Mouse (Mus musculus) heart, embryonic 16.5 days (tissue): ENCODE data around the gene Ccdc65. TPM values are rescaled to one million over a fixed set of nuclear protein-coding genes. Genes with fewer than 3 reads are reported as not detected.
"Not testable (repeated sequence)": the region's sequence is repeated elsewhere in the genome, so short reads cannot be mapped to it uniquely, and the experiment has no call there.

Experiments
- ATAC-seq: fragments of 200-750 bp; cut with Nextera tagmentation; replicated peaks from 2 replicates; pipeline ENCODE4 v1.8.0; 2017; ENCODE audit warnings: moderate number of reproducible peaks; ENCODE audit not compliant: insufficient read depth, low FRiP score; ENCODE audit errors: extremely low read depth
- H3K27ac ChIP-seq: fragments of 300-500 bp; sonication (generic); 2 replicates; pipeline ENCODE4 v1.5.1; 2014; ENCODE audit warnings: mild to moderate bottlenecking, low read length, control low read depth, moderate library complexity
- H3K27me3 ChIP-seq: fragments of 300-500 bp; sonication (generic); 2 replicates; pipeline ENCODE4 v1.6.1; 2014; ENCODE audit warnings: low read length, mixed read lengths; ENCODE audit not compliant: control insufficient read depth, insufficient read depth
- H3K36me3 ChIP-seq: fragments of 300-500 bp; sonication (generic); 2 replicates; pipeline ENCODE4 v1.6.1; 2014; ENCODE audit not compliant: control insufficient read depth, insufficient read depth
- H3K4me1 ChIP-seq: fragments of 300-500 bp; sonication (generic); 2 replicates; pipeline ENCODE4 v1.6.1; 2014; ENCODE audit warnings: low read length, mixed read lengths; ENCODE audit not compliant: control insufficient read depth, insufficient read depth
- H3K4me2 ChIP-seq: fragments of 300-500 bp; sonication (generic); 2 replicates; pipeline ENCODE4 v1.6.1; 2014; ENCODE audit warnings: low read depth, mild to moderate bottlenecking, control low read depth, low read length
- H3K4me3 ChIP-seq: fragments of 300-500 bp; sonication (generic); 2 replicates; pipeline ENCODE4 v1.5.1; 2014; ENCODE audit warnings: mild to moderate bottlenecking, control low read depth, low read length
- H3K9ac ChIP-seq: fragments of 300-500 bp; sonication (generic); 2 replicates; pipeline ENCODE4 v1.6.1; 2014; ENCODE audit warnings: low read length, control low read depth
- H3K9me3 ChIP-seq: fragments of 300-500 bp; sonication (generic); replicated peaks from 2 replicates; pipeline ENCODE4 v1.6.1; 2016; ENCODE audit warnings: low read length; ENCODE audit not compliant: control insufficient read depth
- WGBS: fragments of 180-500 bp; shearing (Covaris S2); extraction: QIAGEN DNeasy Blood & Tissue Kit; methylation state at CpG from one replicate; pipeline ENCODE4 v1.1.7; 2014; 5-methylcytosine and 5-hydroxymethylcytosine counted together
- polyA plus RNA-seq: library from polyadenylated mRNA; unstranded; fragments of >200 nt; fragmentation: Nextera tagmentation; extraction: Ambion mirVana; gene quantifications from 2 replicates; pipeline ENCODE4 v1.2.1, GENCODE M21; 2015

Ccdc65 gene
- polyA plus RNA-seq, 1 experiment from 2014 or later = 1.0 TPM

- Histone ChIP-seq H3K4me2 (no peak overlapping the region), H3K4me1 (peaks cover 15% of the 10 kb centered on the region), H3K4me3 (no peak overlapping the region), H3K9ac (no peak overlapping the region; the same call in 1 of the 2 replicates), H3K36me3 (peaks cover 25% of the 10 kb centered on the region), H3K27ac (no peak overlapping the region), H3K9me3 (no peaks in the 10 kb centered on the region), H3K27me3 (no peaks in the 10 kb centered on the region)
- ATAC-seq = no peak
- 81% methylated on average over 8 of the region's 8 CpGs for WGBS
These were observed 34.9 kb downstream of the Ccdc65 start for GRCm38 (mm10) chr15:98742766-98743428.

GRCm38 (mm10) chr15:98743863-98744262, 35.9 kb downstream of the Ccdc65 start:
- H3K4me1 ChIP-seq = peaks cover 15% of the 10 kb centered on the region
- not testable (repeated sequence) for H3K9ac ChIP-seq, H3K27me3 ChIP-seq, H3K27ac ChIP-seq, H3K9me3 ChIP-seq, H3K4me3 ChIP-seq, H3K4me2 ChIP-seq, ATAC-seq
- 82% methylated on average over 3 of the region's 3 CpGs for WGBS
- peaks cover 21% of the 10 kb centered on the region for H3K36me3 ChIP-seq

- H3K27me3 ChIP-seq = no peaks in the 10 kb centered on the region
- H3K4me3 ChIP-seq = no peak overlapping the region
- H3K27ac ChIP-seq = no peak overlapping the region
- WGBS = 55% methylated on average over 10 of the region's 10 CpGs
- H3K9me3 ChIP-seq = no peaks in the 10 kb centered on the region
- ATAC-seq = no peak
- H3K4me2 ChIP-seq = no peak overlapping the region
- H3K36me3 ChIP-seq = 0 out of 2 replicates have a peak, but pooled peaks cover 4% of the 10 kb centered on the region
- peaks cover 15% of the 10 kb centered on the region for H3K4me1 ChIP-seq
- no peak overlapping the region for H3K9ac ChIP-seq
These were observed 38.4 kb downstream of the Ccdc65 start for GRCm38 (mm10) chr15:98746344-98746965.

- ATAC-seq = no peak
- H3K4me1 ChIP-seq = peaks cover 15% of the 10 kb centered on the region
- H3K4me2 ChIP-seq = no peak overlapping the region
- H3K27ac ChIP-seq = no peak overlapping the region
- no peak overlapping the region for H3K9ac ChIP-seq
- 0 out of 2 replicates have a peak, but pooled peaks cover 3% of the 10 kb centered on the region for H3K36me3 ChIP-seq
- WGBS = 76% methylated on average over 6 of the region's 6 CpGs
- H3K4me3 ChIP-seq = no peak overlapping the region
- H3K9me3 ChIP-seq = no peaks in the 10 kb centered on the region
- H3K27me3 ChIP-seq = no peaks in the 10 kb centered on the region
These were observed 39.3 kb downstream of the Ccdc65 start for GRCm38 (mm10) chr15:98747296-98747695.

DNA sequence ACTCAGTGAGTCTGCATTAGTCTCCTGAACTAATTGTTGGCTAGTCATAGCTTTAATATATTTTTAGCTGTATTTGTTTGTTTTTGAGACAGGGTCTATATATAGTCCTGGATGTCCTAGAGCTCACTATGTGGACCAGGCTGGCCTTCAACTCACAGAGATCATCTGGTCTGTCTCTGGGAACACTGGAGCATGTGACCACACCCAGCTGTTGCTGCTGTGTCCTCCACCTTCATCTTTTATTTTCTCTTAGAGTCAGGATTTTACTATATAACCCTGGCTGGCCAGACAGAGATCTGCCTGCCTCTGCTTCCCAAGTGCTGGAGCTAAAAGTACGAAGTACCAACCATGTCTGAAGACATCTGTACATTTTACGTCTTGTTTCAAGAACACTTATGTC, 41.1 kb downstream of the Ccdc65 start:
- no peak for ATAC-seq
- Histone ChIP-seq H3K4me2 (no peak overlapping the region), H3K27ac (no peak overlapping the region), H3K4me3 (no peak overlapping the region), H3K9ac (no peak overlapping the region), H3K9me3 (no peaks in the 10 kb centered on the region), H3K36me3 (no peaks in the 10 kb centered on the region), H3K27me3 (no peaks in the 10 kb centered on the region), H3K4me1 (peaks cover 15% of the 10 kb centered on the region)
- WGBS = 95% methylated on average over 2 of the region's 2 CpGs

GRCm38 (mm10) chr15:98753021-98753423, 45.0 kb downstream of the Ccdc65 start:
- 59% methylated on average over 8 of the region's 8 CpGs for WGBS
- Histone ChIP-seq H3K4me1 (no peaks in the 10 kb centered on the region), H3K27me3 (no peaks in the 10 kb centered on the region), H3K27ac (no peak overlapping the region), H3K4me2 (no peak overlapping the region), H3K9me3 (no peaks in the 10 kb centered on the region), H3K4me3 (no peak overlapping the region), H3K9ac (no peak overlapping the region), H3K36me3 (no peaks in the 10 kb centered on the region)
- no peak for ATAC-seq

GRCm38 (mm10) chr15:98754125-98754524, 46.1 kb downstream of the Ccdc65 start:
- ATAC-seq = no peak
- 0 out of 2 replicates have a peak, but pooled peaks cover 2% of the 10 kb centered on the region for H3K36me3 ChIP-seq
- no peak overlapping the region for H3K4me3 ChIP-seq
- H3K9me3 ChIP-seq = no peaks in the 10 kb centered on the region
- no peaks in the 10 kb centered on the region for H3K4me1 ChIP-seq
- no peaks in the 10 kb centered on the region for H3K27me3 ChIP-seq
- no peak overlapping the region for H3K27ac ChIP-seq
- no peak overlapping the region for H3K9ac ChIP-seq
- 81% methylated on average over 2 of the region's 2 CpGs for WGBS
- H3K4me2 ChIP-seq = no peak overlapping the region

GRCm38 (mm10) chr15:98762201-98762621, 54.2 kb downstream of the Ccdc65 start:
- Histone ChIP-seq H3K27me3 (peaks cover 9% of the 10 kb centered on the region), H3K9ac (peak overlapping the region; percentile 86), H3K36me3 (0 out of 2 replicates have a peak, but pooled peaks cover 7% of the 10 kb centered on the region), H3K9me3 (no peaks in the 10 kb centered on the region), H3K4me3 (peak overlapping the region; percentile 99), H3K4me1 (peaks cover 12% of the 10 kb centered on the region), H3K4me2 (peak overlapping the region; percentile 84), H3K27ac (peak overlapping the region; percentile 85)
- peak; percentile 72 for ATAC-seq
- under 1% methylated on average over 22 of the region's 24 CpGs for WGBS
